Mouse (Mus musculus) forelimb bud, embryonic 11.5 days (tissue): ENCODE data around the gene Apoa1.
A peak's percentile ranks its signal among the peaks of the same experiment; 100 is the strongest.

Experiments used
- DNase-seq: peaks from one replicate; pipeline ENCODE4 v3.0.0-alpha.2; 2012; ENCODE audit warnings: low read depth, low spot score

Gene Apoa1

DNA sequence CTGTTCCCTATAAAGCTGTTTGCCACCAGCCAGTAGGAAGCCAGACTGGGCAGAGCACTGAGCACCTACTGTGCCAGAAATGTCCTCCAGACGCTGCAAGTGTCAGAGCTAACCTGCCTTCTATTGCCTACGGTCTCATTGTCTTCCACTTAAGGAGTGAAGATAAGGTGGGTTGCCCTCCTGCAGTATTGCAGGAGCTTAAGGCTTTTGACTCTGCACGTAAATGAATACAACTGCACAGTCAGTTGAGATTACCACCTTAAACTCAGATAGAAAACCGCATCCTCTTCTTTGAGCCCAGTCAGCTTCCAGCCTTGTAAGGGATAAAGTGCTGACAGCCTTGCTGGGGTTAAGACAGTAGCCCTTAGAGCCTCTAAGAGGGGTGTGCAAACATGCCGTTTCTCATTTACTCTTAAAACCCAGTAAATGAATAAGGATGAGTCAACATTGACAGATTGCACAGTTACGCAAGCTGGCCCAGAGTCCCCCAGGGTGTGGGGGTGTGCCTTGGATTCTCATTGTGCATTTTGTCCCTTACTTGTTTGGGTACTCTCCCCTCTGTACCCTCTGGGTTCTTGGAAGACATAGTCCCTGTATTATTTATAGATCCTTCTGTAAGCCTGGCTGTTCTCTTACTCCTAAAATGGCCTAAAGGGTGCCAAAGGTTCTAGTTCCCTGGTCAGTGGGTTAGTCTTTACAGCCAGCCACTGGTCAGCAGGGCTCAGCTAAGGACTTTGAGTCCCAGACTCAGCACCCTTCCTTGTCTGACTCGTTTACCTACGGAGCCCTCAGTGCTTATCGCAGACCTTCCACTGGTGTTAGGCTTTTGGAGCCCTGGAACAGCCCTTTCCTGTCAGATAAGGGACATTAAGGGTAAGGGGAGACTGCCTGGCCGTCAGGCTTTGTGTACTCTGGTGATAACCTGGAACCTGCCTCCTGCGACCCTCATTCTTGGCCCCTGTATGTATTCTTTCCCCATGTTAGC lies 12.8 kb upstream of the Apoa1 start:
- DNase-seq = no peak

GRCm38 (mm10) chr9:46216744-46217470 lies 11.5 kb upstream of the Apoa1 start:
- DNase-seq = no peak

DNA sequence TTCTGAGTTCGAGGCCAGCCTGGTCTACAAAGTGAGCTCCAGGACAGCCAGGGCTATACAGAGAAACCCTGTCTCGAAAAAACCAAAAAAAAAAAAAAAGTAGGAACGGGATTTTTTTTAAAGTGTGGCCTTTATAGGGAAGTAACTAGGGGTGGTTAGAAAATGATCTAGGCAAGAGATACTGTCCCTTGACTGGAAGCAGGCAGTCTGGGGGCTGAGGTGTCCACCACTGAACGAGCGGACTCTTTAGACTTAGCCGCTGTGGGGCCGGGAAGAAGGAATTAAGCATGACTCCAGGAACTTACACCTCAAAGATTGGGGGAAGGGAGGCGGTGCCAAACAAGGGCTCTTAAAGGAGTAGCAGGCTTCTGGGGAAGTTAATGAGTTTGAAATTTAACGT lies 10.2 kb upstream of the Apoa1 start:
- DNase-seq = no peak

GRCm38 (mm10) chr9:46223090-46223489 lies 5.3 kb upstream of the Apoa1 start:
- no peak for DNase-seq

DNA sequence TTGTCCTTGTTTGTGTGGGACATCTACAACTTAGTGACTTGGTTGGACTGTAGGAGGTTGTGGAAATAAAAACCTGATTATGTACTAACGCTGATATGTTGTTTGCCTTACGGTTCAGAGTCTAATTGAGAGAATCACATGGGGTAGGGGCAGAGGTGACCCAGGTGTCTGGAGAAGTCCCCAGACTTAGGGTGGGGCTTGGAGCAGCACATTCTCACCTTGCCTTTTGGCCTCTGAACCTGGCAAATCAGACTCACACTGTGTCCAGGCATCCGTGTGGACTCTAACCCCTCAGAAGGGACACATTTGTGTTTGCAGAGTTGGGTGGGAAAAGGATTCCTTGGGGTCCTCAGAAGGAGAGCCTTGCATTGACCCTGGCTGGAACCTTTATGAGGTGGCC lies 4.3 kb upstream of the Apoa1 start:
- no peak for DNase-seq

GRCm38 (mm10) chr9:46224945-46225660 lies 3.3 kb upstream of the Apoa1 start:
- no peak for DNase-seq

GRCm38 (mm10) chr9:46227064-46227614 lies 1.2 kb upstream of the Apoa1 start:
- no peak for DNase-seq

DNA sequence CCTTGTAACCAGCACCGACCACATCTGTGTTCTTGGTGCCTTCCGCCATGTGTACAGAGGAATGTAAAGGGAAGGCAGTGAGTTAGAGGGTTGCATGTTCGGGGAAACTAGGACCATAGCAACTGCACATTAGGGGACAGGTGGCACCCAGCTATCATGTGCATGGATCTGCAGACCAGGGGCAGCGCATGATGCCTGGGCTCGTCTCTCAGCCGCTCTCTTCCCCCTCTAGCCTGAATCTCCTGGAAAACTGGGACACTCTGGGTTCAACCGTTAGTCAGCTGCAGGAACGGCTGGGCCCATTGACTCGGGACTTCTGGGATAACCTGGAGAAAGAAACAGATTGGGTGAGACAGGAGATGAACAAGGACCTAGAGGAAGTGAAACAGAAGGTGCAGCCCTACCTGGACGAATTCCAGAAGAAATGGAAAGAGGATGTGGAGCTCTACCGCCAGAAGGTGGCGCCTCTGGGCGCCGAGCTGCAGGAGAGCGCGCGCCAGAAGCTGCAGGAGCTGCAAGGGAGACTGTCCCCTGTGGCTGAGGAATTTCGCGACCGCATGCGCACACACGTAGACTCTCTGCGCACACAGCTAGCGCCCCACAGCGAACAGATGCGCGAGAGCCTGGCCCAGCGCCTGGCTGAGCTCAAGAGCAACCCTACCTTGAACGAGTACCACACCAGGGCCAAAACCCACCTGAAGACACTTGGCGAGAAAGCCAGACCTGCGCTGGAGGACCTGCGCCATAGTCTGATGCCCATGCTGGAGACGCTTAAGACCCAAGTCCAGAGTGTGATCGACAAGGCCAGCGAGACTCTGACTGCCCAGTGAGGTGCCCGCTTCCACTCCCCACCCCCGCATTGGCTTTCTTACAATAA lies 1.4 kb downstream of the Apoa1 start:
- peak; percentile 93 for DNase-seq

GRCm38 (mm10) chr9:46230450-46230975 lies 2.1 kb downstream of the Apoa1 start:
- DNase-seq = peak; percentile 26

GRCm38 (mm10) chr9:46235196-46235595 lies 6.8 kb downstream of the Apoa1 start:
- no peak for DNase-seq

DNA sequence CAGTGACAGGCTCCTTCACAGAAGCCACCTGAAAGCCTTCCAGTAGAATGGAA lies 7.0 kb downstream of the Apoa1 start, which contains the start of gene Apoc3:
Gene Apoc3, minus strand, starts transcription at position 41 of the 53 bp plus-strand sequence.
- no peak for DNase-seq

DNA sequence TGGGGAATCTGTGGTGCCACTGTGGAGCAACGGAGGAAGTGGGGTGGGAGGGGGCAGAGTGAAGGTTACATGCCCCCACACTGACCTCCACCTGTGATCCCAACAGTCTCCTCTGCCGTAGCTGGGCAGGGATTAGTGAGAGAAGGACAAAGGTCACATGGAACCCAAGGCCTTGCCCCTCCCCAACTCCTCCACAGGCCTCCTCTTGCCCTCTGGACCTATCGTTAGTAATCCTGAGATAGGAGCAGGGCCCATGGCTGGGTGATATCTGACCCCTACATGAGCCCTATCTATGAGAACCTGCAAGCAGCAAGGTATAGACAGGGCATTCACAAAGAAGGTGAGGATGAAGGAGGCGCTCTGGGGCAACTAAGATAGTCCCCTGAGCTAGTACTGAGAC lies 7.3 kb downstream of the Apoa1 start:
- DNase-seq = no peak

- DNase-seq = no peak
These were observed 10.5 kb downstream of the Apoa1 start for GRCm38 (mm10) chr9:46238850-46239249.

GRCm38 (mm10) chr9:46240526-46241153 lies 12.3 kb downstream of the Apoa1 start, which contains the start of gene Apoa4:
Apoa4 (plus strand) TSS chr9:46240696.
- no peak for DNase-seq

DNA sequence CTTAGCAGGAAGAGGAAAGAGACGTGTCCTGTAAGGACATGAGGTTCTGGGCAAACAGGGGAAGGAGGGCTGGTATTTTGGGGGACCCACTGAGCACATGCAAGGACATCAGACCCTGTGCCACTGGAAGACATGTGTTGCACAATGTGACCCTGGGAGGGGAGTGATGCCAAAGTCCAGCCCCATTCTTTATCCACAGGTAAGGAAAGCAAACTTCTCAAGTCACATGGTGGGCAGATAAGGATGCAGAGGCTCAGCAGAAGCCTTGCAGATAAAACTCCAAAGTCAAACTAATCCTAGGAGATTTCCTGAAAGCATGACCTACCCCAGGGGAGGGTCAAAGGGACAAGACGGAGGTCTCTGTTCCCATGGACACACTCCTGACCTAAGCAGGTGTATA lies 13.4 kb downstream of the Apoa1 start:
- DNase-seq = no peak

GRCm38 (mm10) chr9:46243122-46243521 lies 14.7 kb downstream of the Apoa1 start:
- no peak for DNase-seq

DNA sequence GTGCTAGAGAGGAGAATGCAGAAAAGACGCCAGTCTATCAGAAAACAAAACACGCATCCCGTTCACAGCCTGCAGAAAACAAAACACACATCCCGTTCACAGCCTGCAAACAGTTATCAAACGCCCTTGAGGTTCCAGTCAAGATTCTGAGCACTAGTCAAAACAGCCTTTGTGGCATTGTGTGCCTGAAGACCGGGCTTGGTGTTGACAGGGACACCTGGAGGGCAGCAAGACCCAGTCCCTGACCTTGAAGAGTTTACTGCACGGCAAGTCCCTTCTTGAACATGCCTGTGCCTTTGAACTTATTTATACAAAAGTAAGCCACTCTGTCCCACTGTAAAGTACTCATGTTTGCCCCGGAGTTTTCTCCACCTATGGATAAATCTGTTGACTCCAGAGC lies 15.2 kb downstream of the Apoa1 start:
- DNase-seq = no peak

DNA sequence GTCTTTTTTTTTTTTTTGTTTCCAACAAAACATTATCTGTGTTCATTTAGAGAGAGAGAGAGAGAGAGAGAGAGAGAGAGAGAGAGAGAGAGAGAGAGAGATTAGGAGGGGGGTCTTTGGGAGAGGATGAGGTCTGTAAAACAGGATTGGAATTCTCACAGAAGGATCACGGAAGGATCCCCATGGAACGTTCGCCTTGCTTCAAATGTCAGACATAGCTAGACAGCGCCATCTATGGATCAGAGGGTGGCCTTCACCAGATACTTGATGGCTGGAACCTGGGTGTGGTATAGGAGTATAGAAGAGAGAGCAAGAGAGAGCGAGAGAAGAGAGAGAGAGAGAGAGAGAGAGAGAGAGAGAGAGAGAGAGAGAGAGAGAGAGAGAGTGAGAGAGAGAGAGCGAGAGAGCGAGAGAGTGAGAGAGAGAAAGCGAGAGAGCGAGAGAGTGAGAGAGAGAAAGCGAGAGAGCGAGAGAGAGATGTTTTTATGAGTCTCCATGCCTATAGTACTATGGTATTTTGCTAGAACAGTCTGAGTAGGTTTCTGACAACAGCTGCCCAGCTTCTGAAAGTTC lies 18.5 kb downstream of the Apoa1 start:
- peak; percentile 80 for DNase-seq

DNA sequence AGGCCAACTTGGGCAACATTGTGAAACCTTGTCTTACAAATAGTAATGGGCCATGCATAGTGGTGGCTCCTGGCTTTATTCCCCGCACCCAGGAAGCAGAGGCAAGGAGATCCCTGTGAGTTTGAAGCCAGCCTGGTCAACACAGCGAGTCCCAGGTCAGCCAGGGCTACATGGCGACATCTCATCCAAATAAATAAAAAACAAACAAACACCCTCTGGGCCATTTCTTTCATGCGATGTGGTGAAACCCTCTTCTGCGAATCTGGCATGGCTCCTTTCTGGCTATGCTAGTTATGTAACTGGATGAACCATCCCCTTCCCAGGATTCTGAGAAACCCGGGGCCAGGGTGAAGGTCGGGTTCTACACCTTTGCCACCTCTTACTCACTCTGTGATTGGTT lies 27.8 kb downstream of the Apoa1 start:
- DNase-seq = no peak

GRCm38 (mm10) chr9:46256658-46257385 lies 28.4 kb downstream of the Apoa1 start:
- DNase-seq = no peak
